In the genomic region with DNA sequence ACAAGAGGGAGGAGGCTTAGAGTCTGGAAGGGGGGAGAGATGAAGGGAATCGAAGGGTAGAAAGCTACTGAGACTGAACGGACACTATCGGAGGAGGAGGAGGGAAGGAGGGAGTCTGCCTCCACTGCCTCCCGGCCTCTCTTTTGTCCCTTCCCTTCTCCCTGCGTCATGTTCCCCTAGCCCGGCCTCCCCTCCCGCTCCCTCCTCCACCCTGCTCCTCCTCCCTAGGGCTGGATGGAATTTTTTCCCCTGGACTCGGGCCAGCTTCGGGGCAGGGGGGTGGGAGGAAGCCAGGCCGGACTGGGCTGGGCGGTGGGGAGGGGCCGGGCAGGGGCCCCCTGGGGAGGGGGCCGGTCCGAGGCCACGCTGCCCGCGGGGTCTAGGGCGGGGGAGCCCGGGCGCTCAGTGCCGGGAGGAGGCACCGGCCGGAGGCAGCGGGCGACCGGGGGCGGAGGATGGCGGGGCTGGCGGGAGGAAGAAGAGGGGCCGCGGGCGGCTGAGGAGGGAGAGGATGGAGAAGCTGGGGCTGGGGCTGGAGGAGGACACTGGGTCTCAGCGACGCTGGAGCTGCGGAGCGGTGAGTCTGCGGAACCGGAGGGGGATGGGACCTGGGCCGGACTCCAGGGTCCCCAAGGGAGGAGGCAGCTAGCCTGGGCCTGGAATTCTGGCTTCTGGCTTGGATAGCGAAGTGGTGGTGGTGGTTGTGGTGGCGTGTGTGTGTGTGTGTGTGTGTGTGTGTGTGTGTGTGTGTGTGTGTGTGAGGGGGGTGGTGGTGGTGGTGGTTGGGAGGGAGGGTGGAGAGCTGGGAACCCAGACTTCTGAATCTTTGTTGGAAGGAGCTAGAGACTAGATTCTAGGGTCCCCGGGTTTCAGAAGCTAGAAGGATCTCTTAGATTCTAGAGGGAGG, we compare ENCODE assay signal across 8 mouse cellular contexts. TPM values are rescaled to one million over a fixed set of nuclear protein-coding genes. Genes with fewer than 3 reads are reported as not detected.
A peak's percentile ranks its signal among the peaks of the same experiment; 100 is the strongest.
DNase-seq lines count a peak whose midpoint lies in the region; ATAC-seq and TF ChIP-seq lines count a peak whose summit lies in the region.

A gene (plus strand): TSS at position 408 of the 907 bp plus-strand sequence.

- TF ChIP-seq POLR2A in limb, embryonic 14.5 days (IDR thresholded peaks at IDR 0.05; ENCODE audit: borderline replicate concordance, extremely low read depth, insufficient read depth, insufficient read length): peak; percentile 96; the same call in 1 of the 2 replicates

- peak within 1 kb of the TSS; percentile 75 for H3K4me2 ChIP-seq in embryonic facial prominence, embryonic 15.5 days (replicated peaks)
- peak within 1 kb of the TSS; percentile 75 for H3K4me2 ChIP-seq in limb, embryonic 14.5 days (replicated peaks; ENCODE audit: low read depth, low read length, severe bottlenecking)
- H3K4me2 ChIP-seq in midbrain, embryonic 14.5 days (ENCODE audit: low read length): peak within 1 kb of the TSS; percentile 93
- H3K4me2 ChIP-seq in stomach, embryonic 14.5 days (replicated peaks; ENCODE audit: low read depth, low read length): peak within 1 kb of the TSS; percentile 73

- peak within 1 kb of the TSS; percentile 80 for H3K9ac ChIP-seq in embryonic facial prominence, embryonic 15.5 days
- H3K9ac ChIP-seq in limb, embryonic 14.5 days (ENCODE audit: low read depth, low read length, severe bottlenecking): peak within 1 kb of the TSS; percentile 93
- H3K9ac ChIP-seq in midbrain, embryonic 14.5 days (replicated peaks; ENCODE audit: low read length): peak within 1 kb of the TSS; percentile 95
- H3K9ac ChIP-seq in stomach, embryonic 14.5 days (replicated peaks; ENCODE audit: low read depth, low read length): peak within 1 kb of the TSS; percentile 83

- H3K4me3 ChIP-seq in embryonic facial prominence, embryonic 15.5 days (replicated peaks): peak within 1 kb of the TSS; percentile 82
- peak within 1 kb of the TSS; percentile 78 for H3K4me3 ChIP-seq in limb, embryonic 14.5 days (replicated peaks; ENCODE audit: low read length)
- peak within 1 kb of the TSS; percentile 71 for H3K4me3 ChIP-seq in midbrain, embryonic 14.5 days (replicated peaks; ENCODE audit: low read depth, low read length)
- H3K4me3 ChIP-seq in stomach, embryonic 14.5 days (ENCODE audit: low read depth, low read length): peak within 1 kb of the TSS; percentile 84

- H3K27me3 ChIP-seq in embryonic facial prominence, embryonic 15.5 days: no peaks in the 10 kb centered on the region
- H3K27me3 ChIP-seq in limb, embryonic 14.5 days (ENCODE audit: control insufficient read depth, insufficient read depth, low read length): no peaks in the 10 kb centered on the region
- no peaks in the 10 kb centered on the region for H3K27me3 ChIP-seq in midbrain, embryonic 14.5 days (ENCODE audit: control insufficient read depth, insufficient read depth, low read length)
- no peaks in the 10 kb centered on the region for H3K27me3 ChIP-seq in stomach, embryonic 14.5 days (ENCODE audit: control insufficient read depth, insufficient read depth, low read length)

- ATAC-seq in embryonic facial prominence, embryonic 15.5 days (ENCODE audit: insufficient number of reproducible peaks, low FRiP score, low TSS enrichment, low read depth): peak; percentile 91
- peak; percentile 85 for ATAC-seq in limb, embryonic 14.5 days (ENCODE audit: low FRiP score, low read depth)
- ATAC-seq in midbrain, embryonic 14.5 days (ENCODE audit: low FRiP score, low TSS enrichment): peak; percentile 86
- peak; percentile 87 for ATAC-seq in stomach, embryonic 14.5 days (ENCODE audit: insufficient number of reproducible peaks, insufficient read depth, low FRiP score, low read depth)

- peaks cover 29% of the 10 kb centered on the region for H3K4me1 ChIP-seq in embryonic facial prominence, embryonic 15.5 days
- peaks cover 26% of the 10 kb centered on the region for H3K4me1 ChIP-seq in limb, embryonic 14.5 days (ENCODE audit: control insufficient read depth, insufficient read depth, low read length)
- peaks cover 25% of the 10 kb centered on the region for H3K4me1 ChIP-seq in midbrain, embryonic 14.5 days (ENCODE audit: control insufficient read depth, insufficient read depth, low read length)
- peaks cover 16% of the 10 kb centered on the region for H3K4me1 ChIP-seq in stomach, embryonic 14.5 days (ENCODE audit: control insufficient read depth, insufficient read depth, low read length)

- peak; percentile 95 for DNase-seq in 3T3-L1 (ENCODE audit: low read depth, low spot score)
- peak; percentile 97 for DNase-seq in adrenal gland, postnatal 36 days
- peak; percentile 92 to 93 for DNase-seq in heart, adult 9 months (ENCODE audit: low spot score in 2 of 2)
- DNase-seq in kidney, adult 8-10 months: peak; percentile 90 to 91
- peak; percentile 93 for DNase-seq in limb, embryonic 14.5 days (ENCODE audit: low spot score)
- peak; percentile 92 for DNase-seq in midbrain, embryonic 14.5 days

- under 1% methylated on average over 35 of the region's 42 CpGs for WGBS in embryonic facial prominence, embryonic 15.5 days
- 3% methylated on average over 26 of the region's 42 CpGs for WGBS in limb, embryonic 14.5 days
- WGBS in midbrain, embryonic 14.5 days: 1% methylated on average over 42 of the region's 42 CpGs
- WGBS in stomach, embryonic 14.5 days: 0% methylated on average over 35 of the region's 42 CpGs

- H3K9me3 ChIP-seq in embryonic facial prominence, embryonic 15.5 days (replicated peaks): no peaks in the 10 kb centered on the region
- H3K9me3 ChIP-seq in limb, embryonic 14.5 days (ENCODE audit: control insufficient read depth, low read length): no peaks in the 10 kb centered on the region
- no peaks in the 10 kb centered on the region for H3K9me3 ChIP-seq in midbrain, embryonic 14.5 days (ENCODE audit: control insufficient read depth, low read length)
- no peaks in the 10 kb centered on the region for H3K9me3 ChIP-seq in stomach, embryonic 14.5 days (ENCODE audit: control insufficient read depth, low read depth, low read length)

- H3K36me3 ChIP-seq in embryonic facial prominence, embryonic 15.5 days: peaks cover 5% of the 10 kb centered on the region; the same call in 1 of the 2 replicates
- peaks cover 16% of the 10 kb centered on the region for H3K36me3 ChIP-seq in limb, embryonic 14.5 days (ENCODE audit: control insufficient read depth, insufficient read depth, low read length)
- H3K36me3 ChIP-seq in midbrain, embryonic 14.5 days (ENCODE audit: control insufficient read depth, insufficient read depth, low read length): peaks cover 12% of the 10 kb centered on the region
- H3K36me3 ChIP-seq in stomach, embryonic 14.5 days (ENCODE audit: control insufficient read depth, insufficient read depth, low read length): peaks cover 11% of the 10 kb centered on the region

- H3K27ac ChIP-seq in embryonic facial prominence, embryonic 15.5 days (replicated peaks): peak within 1 kb of the TSS; percentile 99
- H3K27ac ChIP-seq in limb, embryonic 14.5 days (replicated peaks; ENCODE audit: low read depth, low read length): peak within 1 kb of the TSS; percentile 99
- H3K27ac ChIP-seq in midbrain, embryonic 14.5 days (replicated peaks; ENCODE audit: low read depth, low read length): peak within 1 kb of the TSS; percentile 99
- H3K27ac ChIP-seq in stomach, embryonic 14.5 days (ENCODE audit: low read length): peak within 1 kb of the TSS; percentile 99

RNA-seq across cellular contexts. Expression of the gene that starts here (rescaled TPM):
- 10 to 100 TPM; 38.7 to 53.8 TPM for total RNA-seq in adrenal gland, postnatal 36 days (2021)
- 31.2 and 32.8 TPM in 2 replicates for polyA plus RNA-seq in embryonic facial prominence, embryonic 15.5 days (2015; fragmentation: Nextera tagmentation; extraction: Ambion mirVana)
- 125 and 142 TPM in 2 replicates for polyA plus RNA-seq in limb, embryonic 14.5 days (2012; rRNA removed)
- polyA plus RNA-seq in limb, embryonic 14.5 days (2014; fragmentation: Nextera tagmentation; extraction: Ambion mirVana): 23.6 and 32.5 TPM in 2 replicates
- 18.5 and 20.0 TPM in 2 replicates for polyA plus RNA-seq in midbrain, embryonic 14.5 days (2014; fragmentation: Nextera tagmentation; extraction: Ambion mirVana)
- polyA plus RNA-seq in stomach, embryonic 14.5 days (2014; fragmentation: Nextera tagmentation; extraction: Ambion mirVana): 40.9 and 42.9 TPM in 2 replicates

Comparison
In these comparisons a context has a peak if more than half of its experiments do, and no peak if none do; other contexts are left out.
1. Peak in every context shown above with its lines: DNase-seq, ATAC-seq, H3K4me3 ChIP-seq and H3K27ac ChIP-seq.